Mouse (Mus musculus) adrenal gland, adult 2 months (tissue): ENCODE measurements around the gene Ppp3ca. TPM values are rescaled to one million over a fixed set of nuclear protein-coding genes. Genes with fewer than 3 reads are reported as not detected.

ENCODE experiments used
- DNase-seq: peaks from one replicate; pipeline ENCODE4 v3.0.0; 2021
- polyA plus RNA-seq: library from polyadenylated mRNA; depleted of rRNA; stranded (reverse); fragments of >200 nt; gene quantifications from 2 replicates; pipeline ENCODE4 v1.2.3, GENCODE M21; 2012
- total RNA-seq, 2 experiments: library from RNA; stranded (reverse); gene quantifications; 2 replicates each; pipeline ENCODE4 v1.2.3; 2021

The Ppp3ca gene
- total and polyA plus RNA-seq, 3 experiments: 39.2 to 50.7 (median 48.5) TPM

DNA sequence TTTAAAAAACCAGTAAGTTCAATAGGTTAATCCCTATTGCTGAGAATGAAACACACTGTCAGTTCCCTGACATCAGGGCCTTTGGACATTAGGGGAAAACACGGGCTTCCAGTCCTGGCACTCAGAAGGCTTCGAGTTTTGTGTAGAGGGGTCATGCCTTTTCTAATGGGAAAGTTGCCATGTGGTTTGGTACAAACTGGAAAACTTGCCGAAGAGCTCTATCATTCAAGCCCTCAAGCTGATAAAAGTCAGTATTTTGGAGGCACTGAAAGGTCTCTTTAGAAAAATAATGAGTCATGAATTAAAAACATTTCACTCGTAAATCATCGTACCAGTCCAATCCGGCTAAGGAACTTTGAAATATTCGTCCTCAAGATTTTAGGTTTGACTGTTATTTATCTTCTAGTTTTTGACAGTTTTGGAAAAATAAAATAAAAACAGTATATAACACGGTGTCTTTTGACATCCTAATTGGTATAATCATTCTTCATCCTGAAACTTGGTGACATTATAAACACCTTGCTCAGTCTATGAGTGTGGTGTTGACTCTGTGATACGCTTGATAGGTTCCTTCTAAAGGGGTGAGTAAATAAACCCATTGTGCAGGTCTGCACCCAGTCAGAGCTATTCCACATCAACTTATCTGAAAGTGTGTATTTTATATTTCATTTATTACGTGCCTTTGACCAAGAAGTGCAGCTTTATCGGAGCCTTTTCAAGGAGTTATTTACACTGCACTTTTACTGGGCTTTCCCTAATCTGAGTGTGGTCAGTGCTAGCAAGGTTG lies 192.3 kb downstream of the Ppp3ca start:
- DNase-seq: peak; percentile 44

DNA sequence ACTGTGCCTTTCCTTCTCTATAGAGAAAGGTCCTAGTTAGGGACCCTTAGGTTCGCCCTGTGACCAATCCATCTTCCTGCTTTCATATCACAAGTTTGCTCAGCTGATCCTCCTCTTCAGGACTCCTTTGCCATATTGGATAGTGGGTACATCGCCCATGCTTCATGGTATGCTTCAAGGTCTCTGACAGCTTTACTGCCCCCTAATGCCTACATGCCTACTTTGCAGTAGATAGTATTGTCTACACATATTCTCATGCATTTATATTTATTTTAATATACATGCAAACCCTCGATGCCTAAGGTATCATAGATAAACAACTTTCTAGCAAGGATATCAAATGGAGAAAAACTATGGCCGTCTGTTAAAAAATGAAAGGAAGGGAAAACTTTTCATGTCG lies 193.2 kb downstream of the Ppp3ca start:
- DNase-seq: no peak

GRCm38 (mm10) chr3:136864306-136864705 lies 194.4 kb downstream of the Ppp3ca start:
- no peak for DNase-seq

DNA sequence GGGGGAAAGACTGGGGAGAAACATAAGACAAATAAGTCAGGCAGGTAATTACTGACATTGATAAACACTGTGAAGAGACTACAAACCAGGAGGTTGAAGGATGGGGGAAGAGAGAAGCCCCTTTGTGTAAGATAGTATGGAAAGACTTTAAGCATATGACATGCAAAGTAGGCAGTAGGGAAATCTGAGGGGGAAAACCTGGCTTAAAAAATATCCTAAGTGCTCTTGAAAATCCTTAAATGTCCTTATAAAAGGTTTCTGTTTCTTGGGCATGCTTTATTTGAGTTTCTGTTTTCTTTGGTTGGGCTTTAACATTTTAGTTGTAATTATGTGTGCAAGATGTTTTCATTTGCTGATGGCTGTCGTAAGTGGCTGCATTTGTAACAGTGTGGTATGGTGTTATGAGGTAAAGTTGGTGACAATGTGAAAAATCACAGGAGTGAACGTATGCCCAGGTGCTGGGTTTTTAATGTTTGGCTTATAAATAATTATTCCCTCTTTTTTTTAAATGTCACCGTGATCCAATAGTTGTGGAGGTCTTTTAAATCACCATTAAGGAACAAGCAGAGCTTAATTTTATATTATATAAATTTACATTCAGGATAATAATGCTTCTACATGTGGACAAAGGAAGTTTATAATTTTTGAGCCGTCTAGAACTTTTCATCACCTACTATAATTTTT lies 195.4 kb downstream of the Ppp3ca start:
- no peak for DNase-seq

- DNase-seq: peak; percentile 33
These were observed 196.2 kb downstream of the Ppp3ca start for GRCm38 (mm10) chr3:136866095-136866494.

- peak; percentile 39 for DNase-seq
These were observed 196.6 kb downstream of the Ppp3ca start for GRCm38 (mm10) chr3:136866571-136866970.

DNA sequence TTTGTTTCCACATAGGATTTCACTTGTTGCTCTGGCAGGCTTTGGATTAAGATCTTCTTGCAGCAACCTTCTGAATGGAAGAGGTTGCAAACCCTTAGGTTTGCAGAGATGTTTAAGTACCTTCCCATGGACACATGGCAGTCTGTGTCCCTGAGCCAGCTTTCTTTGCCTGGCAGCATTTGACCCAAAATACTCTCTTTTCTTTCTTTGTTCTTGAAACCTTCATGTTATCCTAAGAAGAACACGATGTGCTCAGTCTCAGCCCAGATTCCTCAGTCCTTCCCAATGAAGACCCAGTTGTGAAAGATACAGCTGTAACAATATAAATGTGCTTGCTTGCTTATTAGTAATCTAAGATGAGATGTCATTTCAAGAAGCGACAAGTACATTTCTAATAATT lies 197.4 kb downstream of the Ppp3ca start:
- DNase-seq: no peak

- DNase-seq: peak; percentile 57
These were observed 202.0 kb downstream of the Ppp3ca start for GRCm38 (mm10) chr3:136871772-136872532.

- peak; percentile 28 for DNase-seq
These were observed 202.7 kb downstream of the Ppp3ca start for GRCm38 (mm10) chr3:136872533-136873095.

DNA sequence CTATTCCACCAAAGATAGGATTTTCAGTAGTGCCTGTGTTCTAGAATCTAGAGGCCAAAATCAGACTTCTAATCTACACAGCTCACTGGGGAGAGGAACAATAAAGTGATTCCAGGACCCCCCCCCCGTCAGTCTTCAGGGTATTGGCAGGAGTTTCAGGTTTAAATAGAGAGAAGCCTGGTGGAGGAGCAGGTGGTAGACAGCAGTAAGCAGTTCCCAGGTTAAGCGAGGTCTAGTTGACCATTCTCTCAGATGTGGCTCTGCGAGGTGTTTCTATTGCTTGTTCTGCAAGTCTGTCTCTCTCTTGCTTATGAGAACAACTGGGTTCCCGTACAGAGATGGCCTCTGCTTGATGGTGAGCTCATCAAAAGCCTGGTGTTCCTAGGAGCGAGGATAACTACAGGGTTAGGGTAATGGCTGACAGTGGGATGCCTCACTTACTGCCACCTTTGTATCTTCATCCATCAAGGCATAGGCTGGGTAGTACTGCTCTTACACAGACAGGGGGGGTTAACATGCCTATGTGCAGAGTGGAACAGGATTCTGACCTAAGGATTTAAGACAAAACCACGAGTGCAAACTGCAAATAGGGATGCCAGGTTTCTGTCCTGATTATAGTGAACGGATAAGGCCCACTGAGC lies 204.0 kb downstream of the Ppp3ca start:
- DNase-seq: no peak

- no peak for DNase-seq
These were observed 204.6 kb downstream of the Ppp3ca start for GRCm38 (mm10) chr3:136874566-136874965.

DNA sequence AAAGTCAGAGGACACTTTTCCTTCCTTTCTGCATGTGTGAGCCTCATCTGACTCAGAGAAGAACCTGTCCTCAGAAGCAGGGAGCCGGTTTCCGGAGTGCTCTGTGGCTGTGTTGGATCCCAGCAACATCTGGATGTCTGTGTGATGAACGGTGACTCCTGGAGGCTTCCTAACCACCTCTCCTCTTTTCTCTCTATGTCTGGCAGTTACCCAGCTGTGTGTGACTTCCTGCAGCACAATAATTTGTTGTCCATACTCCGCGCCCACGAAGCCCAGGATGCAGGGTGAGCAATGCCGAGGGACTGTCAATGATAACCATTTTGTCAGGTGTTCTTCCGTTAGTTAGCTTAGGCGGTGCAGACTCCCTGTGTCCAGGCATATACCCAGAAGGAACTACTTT lies 217.8 kb downstream of the Ppp3ca start:
- no peak for DNase-seq

DNA sequence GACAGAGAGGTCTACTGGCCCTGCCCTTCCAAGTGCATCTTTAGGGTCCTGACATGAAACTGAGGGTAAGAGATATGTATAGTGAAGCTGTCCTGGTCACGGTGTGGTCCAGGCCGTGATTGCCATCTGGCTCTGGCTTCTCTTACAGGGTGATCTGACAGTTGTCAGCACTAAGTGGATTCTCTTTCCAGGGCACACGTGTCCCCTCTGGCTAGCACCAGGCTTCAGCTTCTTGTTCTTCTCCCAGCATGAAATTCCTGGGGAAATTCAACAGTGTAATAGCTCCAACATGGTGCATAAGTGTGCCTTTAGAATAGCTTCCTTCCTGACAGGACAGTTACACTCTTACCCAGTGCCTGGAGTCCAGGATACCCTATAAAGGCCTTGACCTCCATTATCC lies 222.2 kb downstream of the Ppp3ca start:
- DNase-seq: no peak

DNA sequence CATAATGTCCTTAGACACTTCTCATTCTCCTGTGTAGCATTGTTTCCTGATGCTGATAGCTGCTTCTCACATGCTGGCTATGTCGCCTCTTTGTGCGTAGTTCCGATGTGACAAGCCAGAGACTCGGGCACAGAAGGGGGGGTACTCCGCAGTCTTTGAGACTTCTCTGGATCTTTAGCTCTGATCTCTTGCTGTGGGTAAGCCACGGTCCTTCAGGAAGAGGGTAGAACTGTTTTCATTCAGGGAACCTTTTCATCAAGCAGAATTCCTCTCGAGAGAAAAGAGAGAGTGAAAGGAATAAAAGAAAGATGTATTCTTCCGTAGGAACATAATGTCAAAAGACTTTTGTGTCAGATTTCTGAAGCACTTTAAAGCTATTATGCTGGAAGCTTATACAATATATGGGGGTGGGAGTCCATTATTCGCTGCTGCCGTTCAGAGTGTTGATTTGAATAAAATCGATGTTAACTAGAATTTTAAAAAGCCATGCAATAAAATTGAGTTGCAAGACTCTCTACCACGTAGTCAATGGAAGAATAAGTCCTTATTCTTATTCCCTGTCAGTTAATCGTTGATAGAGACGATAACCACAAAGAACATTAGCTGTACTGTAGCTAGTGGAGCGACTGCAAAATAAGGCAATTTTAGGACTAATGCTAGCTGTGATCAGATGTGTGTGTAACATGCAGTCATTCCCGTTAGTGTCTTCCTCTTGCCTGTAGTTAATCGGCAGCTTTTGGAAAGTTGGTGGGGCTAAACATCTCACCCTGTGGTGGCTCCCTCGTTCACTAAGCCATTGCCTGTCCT lies 223.9 kb downstream of the Ppp3ca start:
- no peak for DNase-seq

- peak; percentile 12 for DNase-seq
These were observed 225.6 kb downstream of the Ppp3ca start for GRCm38 (mm10) chr3:136895498-136895897.

- no peak for DNase-seq
These were observed 226.4 kb downstream of the Ppp3ca start for GRCm38 (mm10) chr3:136896276-136896675.

DNA sequence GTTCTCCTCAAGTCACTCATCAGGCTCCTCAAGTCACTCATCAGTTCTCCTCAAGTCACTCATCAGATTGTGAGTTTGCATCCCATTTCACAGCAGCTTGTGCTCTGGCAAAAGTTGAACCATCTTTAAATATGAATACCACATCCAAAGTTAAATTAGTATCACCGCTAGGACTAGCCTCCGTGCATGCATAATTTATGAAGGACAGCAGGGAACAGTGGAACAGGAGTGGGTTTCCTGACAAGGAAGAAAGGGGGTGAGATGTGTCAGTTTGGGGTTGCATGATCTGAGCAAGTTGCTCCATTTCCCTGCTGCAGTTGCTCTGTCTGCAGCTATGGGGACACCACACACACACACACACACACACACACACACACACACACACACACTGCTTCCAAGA lies 229.8 kb downstream of the Ppp3ca start:
- DNase-seq: no peak

DNA sequence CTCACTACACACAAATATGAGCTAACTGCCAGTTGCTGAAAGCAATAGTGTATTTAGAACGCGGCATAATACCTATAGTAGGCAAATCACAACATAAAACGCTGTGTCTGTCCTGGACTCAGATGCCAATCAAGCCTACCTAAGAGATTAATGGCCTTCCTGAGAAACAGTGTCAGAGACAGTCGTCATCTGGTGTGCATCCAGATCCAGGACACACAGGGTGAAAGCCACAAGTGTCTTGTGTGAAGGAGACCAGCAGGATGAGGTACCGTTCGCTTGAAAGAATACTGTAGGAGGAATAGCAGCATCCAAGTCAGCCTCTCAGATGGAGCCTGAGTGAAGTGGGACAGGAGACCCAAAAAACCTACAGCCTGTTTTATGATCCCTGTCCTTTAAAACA lies 231.1 kb downstream of the Ppp3ca start:
- no peak for DNase-seq

DNA sequence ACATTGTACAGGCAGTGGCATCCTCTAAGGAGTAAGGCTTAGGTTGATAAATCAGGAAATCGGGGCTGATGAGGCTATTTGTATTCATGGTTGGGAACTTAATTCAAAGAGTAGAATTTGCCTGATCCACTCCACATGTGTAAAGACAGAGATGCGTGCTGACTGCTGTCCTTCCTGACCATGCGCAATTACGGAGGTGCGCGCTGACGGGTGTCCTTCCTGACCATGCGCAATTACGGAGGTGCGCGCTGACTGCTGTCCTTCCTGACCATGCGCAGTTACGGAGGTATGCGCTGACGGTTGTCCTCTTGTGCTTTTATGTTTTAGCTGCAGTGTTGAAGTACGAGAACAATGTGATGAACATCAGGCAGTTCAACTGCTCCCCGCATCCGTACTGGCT lies 232.9 kb downstream of the Ppp3ca start:
- DNase-seq: no peak

GRCm38 (mm10) chr3:136905577-136905976 lies 235.7 kb downstream of the Ppp3ca start:
- peak; percentile 9 for DNase-seq

DNA sequence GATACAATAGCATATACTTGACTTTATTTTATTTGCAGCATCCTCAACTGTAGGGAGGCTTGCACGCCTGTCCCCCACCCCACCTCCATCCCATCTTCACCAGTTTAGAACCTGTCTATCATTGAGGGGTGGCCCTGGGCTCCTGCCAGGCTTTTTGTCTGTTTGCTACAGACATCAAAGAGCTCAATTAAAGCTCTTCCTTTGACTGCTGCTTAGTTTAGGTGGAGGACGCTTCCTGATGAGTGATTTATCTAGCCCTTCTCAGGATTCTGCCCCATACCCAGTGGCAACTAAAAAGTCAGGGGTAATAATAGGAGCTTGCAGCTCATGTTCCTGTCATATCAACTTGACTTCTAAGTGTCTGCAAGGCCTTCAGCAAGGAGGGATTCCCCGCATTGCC lies 239.6 kb downstream of the Ppp3ca start:
- DNase-seq: no peak
